In the genomic region with DNA sequence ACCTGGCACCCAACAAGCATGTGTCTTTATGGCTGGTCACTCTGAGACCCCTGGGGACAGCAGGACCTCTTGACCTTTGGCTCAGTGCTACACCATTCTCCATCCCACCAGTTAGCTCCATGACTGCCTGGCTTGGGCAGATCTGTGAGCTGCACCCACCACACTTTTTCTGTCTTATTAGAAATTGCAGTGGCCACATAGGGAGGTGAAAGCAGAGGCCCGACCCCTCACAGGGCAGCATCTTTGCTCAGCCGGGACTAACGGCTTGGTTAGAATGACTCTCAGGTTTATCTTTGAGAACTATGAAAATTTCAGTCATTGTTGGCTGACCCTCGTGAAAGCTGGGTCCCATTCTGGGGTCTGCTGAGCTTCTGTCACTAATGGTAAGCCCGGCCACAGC, we compare ENCODE assay signal across 10 mouse cellular contexts. TPM values are rescaled to one million over a fixed set of nuclear protein-coding genes. Genes with fewer than 3 reads are reported as not detected.
DNase-seq lines count a peak whose midpoint lies in the region; ATAC-seq and TF ChIP-seq lines count a peak whose summit lies in the region.
"Had no signal": no experiment of that assay in that cellular context is flagged by ENCODE, and none has a peak within 500 bp of the region (broad histone marks: within the 10 kb centered on the region; RNA-seq: fewer than 3 reads in every experiment).

No protein-coding gene starts in this region.

- TF ChIP-seq CTCF in olfactory bulb, adult 2 months (IDR thresholded peaks at IDR 0.05; ENCODE audit: insufficient read depth, low read depth, low read length), result no peak

- no peaks in the 10 kb centered on the region for H3K27me3 ChIP-seq in heart, embryonic 14.5 days (ENCODE audit: control insufficient read depth, insufficient read depth, low read length)
- no peaks in the 10 kb centered on the region for H3K27me3 ChIP-seq in liver, embryonic 11.5 days (replicated peaks; ENCODE audit: control insufficient read depth, insufficient read depth, low read length)
- no peaks in the 10 kb centered on the region for H3K27me3 ChIP-seq in liver, embryonic 13.5 days
- H3K27me3 ChIP-seq: embryonic facial prominence, embryonic 13.5 days; hindbrain, embryonic 15.5 days had no signal

- peaks cover 6% of the 10 kb centered on the region; the same call in 1 of the 2 replicates for H3K36me3 ChIP-seq in heart, embryonic 14.5 days (ENCODE audit: control insufficient read depth, insufficient read depth, low read length)
- H3K36me3 ChIP-seq in liver, embryonic 11.5 days (ENCODE audit: control insufficient read depth, insufficient read depth, low read length), result no peaks in the 10 kb centered on the region
- H3K36me3 ChIP-seq in liver, embryonic 13.5 days, result no peaks in the 10 kb centered on the region

- peak overlapping the region; percentile 38 for H3K9ac ChIP-seq in heart, embryonic 14.5 days (ENCODE audit: low read length)
- peak overlapping the region; percentile 16; the same call in 1 of the 2 replicates for H3K9ac ChIP-seq in liver, embryonic 11.5 days (ENCODE audit: low read depth, low read length)
- no peak overlapping the region for H3K9ac ChIP-seq in liver, embryonic 13.5 days
- H3K9ac ChIP-seq: hindbrain, embryonic 15.5 days had no signal

- no peak for TF ChIP-seq POLR2A in olfactory bulb, adult 2 months (IDR thresholded peaks at IDR 0.05; ENCODE audit: insufficient read depth, low read depth, low read length)

- WGBS in heart, embryonic 14.5 days, result 54% methylated on average over 5 of the region's 5 CpGs
- 49% methylated on average over 5 of the region's 5 CpGs for WGBS in liver, embryonic 11.5 days
- 39% methylated on average over 5 of the region's 5 CpGs for WGBS in liver, embryonic 13.5 days (ENCODE audit: insufficient replicate concordance)
- WGBS in olfactory bulb, adult 2 months, result 80% methylated on average over 5 of the region's 5 CpGs

- H3K27ac ChIP-seq in heart, embryonic 14.5 days (replicated peaks in 1 of 2; ENCODE audit: control insufficient read depth in 1 of 2, insufficient read depth in 1 of 2, low read depth in 2 of 2, low read length in 2 of 2), result peak overlapping the region in 1 of 2 experiments; percentile 44; a peak in 1 of 4 replicates
- H3K27ac ChIP-seq in liver, embryonic 11.5 days (ENCODE audit: low read depth, low read length), result peak overlapping the region; percentile 76
- peak overlapping the region; percentile 72 for H3K27ac ChIP-seq in liver, embryonic 13.5 days
- 0 out of 2 replicates have a peak overlapping the region, but pooled peaks have one; percentile 38 for H3K27ac ChIP-seq in olfactory bulb, adult 2 months (ENCODE audit: insufficient read depth, low read depth, low read length)
- H3K27ac ChIP-seq: embryonic facial prominence, embryonic 13.5 days; heart, adult 2 months; hindbrain, embryonic 15.5 days had no signal

- no peak overlapping the region; the same call in 1 of the 2 replicates for H3K4me2 ChIP-seq in heart, embryonic 14.5 days (ENCODE audit: low read length)
- H3K4me2 ChIP-seq in liver, embryonic 11.5 days, result peak overlapping the region; percentile 35
- peak overlapping the region; percentile 25 for H3K4me2 ChIP-seq in liver, embryonic 13.5 days
- H3K4me2 ChIP-seq: embryonic facial prominence, embryonic 13.5 days; hindbrain, embryonic 15.5 days had no signal

- DNase-seq in heart, adult 18-20 months, result no peak
- no peak for DNase-seq in liver, embryonic 11.5 days (ENCODE audit: low spot score)
- no peak for DNase-seq in liver
- DNase-seq in liver, embryonic 13.5 days, result no peak
- DNase-seq in right cerebral cortex, adult 2 months (ENCODE audit: low spot score in 2 of 2), result no peak

- no peak for ATAC-seq in heart, embryonic 14.5 days (ENCODE audit: insufficient number of reproducible peaks, insufficient read depth, low FRiP score, low read depth)
- ATAC-seq in liver, embryonic 11.5 days (replicated peaks; ENCODE audit: low FRiP score), result no peak
- no peak for ATAC-seq in liver, embryonic 13.5 days (ENCODE audit: low read depth)

- no peaks in the 10 kb centered on the region for H3K9me3 ChIP-seq in heart, embryonic 14.5 days (ENCODE audit: control insufficient read depth, low read length)
- no peaks in the 10 kb centered on the region for H3K9me3 ChIP-seq in liver, embryonic 11.5 days (ENCODE audit: control insufficient read depth, low read length)
- H3K9me3 ChIP-seq in liver, embryonic 13.5 days (replicated peaks), result no peaks in the 10 kb centered on the region
- H3K9me3 ChIP-seq: embryonic facial prominence, embryonic 13.5 days; hindbrain, embryonic 15.5 days had no signal

- no peak overlapping the region for H3K4me3 ChIP-seq in heart, embryonic 14.5 days (ENCODE audit: control insufficient read depth in 1 of 2, insufficient read depth in 1 of 2, low read depth in 1 of 2, low read length in 2 of 2)
- H3K4me3 ChIP-seq in liver, embryonic 11.5 days (ENCODE audit: low read depth, low read length), result no peak overlapping the region
- no peak overlapping the region for H3K4me3 ChIP-seq in liver, embryonic 13.5 days (replicated peaks)
- no peak overlapping the region for H3K4me3 ChIP-seq in olfactory bulb, adult 2 months (ENCODE audit: insufficient read depth, low read depth, low read length)
- H3K4me3 ChIP-seq: embryonic facial prominence, embryonic 13.5 days; heart, adult 2 months; hindbrain, embryonic 15.5 days had no signal

- H3K4me1 ChIP-seq in heart, embryonic 14.5 days (ENCODE audit: control insufficient read depth in 2 of 2, insufficient read depth in 2 of 2, low read length in 2 of 2), result peaks cover 9 to 13% of the 10 kb centered on the region in 2 experiments
- H3K4me1 ChIP-seq in liver, embryonic 11.5 days (replicated peaks; ENCODE audit: control insufficient read depth, insufficient read depth, low read length), result peaks cover 24% of the 10 kb centered on the region
- peaks cover 52% of the 10 kb centered on the region for H3K4me1 ChIP-seq in liver, embryonic 13.5 days (replicated peaks)
- H3K4me1 ChIP-seq in olfactory bulb, adult 2 months (ENCODE audit: control insufficient read depth, insufficient read depth, low read length), result peaks cover 21% of the 10 kb centered on the region

RNA-seq across cellular contexts. Expression of a gene that starts 49.3 kb away (rescaled TPM):
- polyA plus RNA-seq in heart, embryonic 14.5 days (2014; fragmentation: Nextera tagmentation; extraction: Ambion mirVana), result 9.4 and 13.8 TPM in 2 replicates
- total RNA-seq in heart, adult 18-20 months (2021), result 10 to 100 TPM; 13.2 to 13.3 TPM
- polyA plus RNA-seq in liver, embryonic 11.5 days (2014; fragmentation: Nextera tagmentation; extraction: Ambion mirVana), result 28.5 and 28.8 TPM in 2 replicates
- 12.9 and 14.3 TPM in 2 replicates for polyA plus RNA-seq in liver, embryonic 13.5 days (2015; fragmentation: Nextera tagmentation; extraction: Ambion mirVana)
- polyA plus RNA-seq in olfactory bulb, adult 2 months (2012; ENCODE audit: insufficient read depth, insufficient read length, low replicate concordance, missing spikeins), result not detected in 2 replicates

Comparison
In these comparisons a context has a peak if more than half of its experiments do, and no peak if none do; other contexts are left out.
1. RNA of a gene that starts 49.3 kb away (polyA plus RNA-seq): 28.5 to 28.8 TPM in liver, embryonic 11.5 days, 9.4 to 13.8 TPM in heart, embryonic 14.5 days and 12.9 to 14.3 TPM in liver, embryonic 13.5 days; not detected in olfactory bulb, adult 2 months; every median in the first group is over 10 times any median in the second.